Mouse (Mus musculus) bone marrow macrophage, adult 2 months (primary cell): ENCODE measurements around the gene Slc16a8. TPM values are rescaled to one million over a fixed set of nuclear protein-coding genes. Genes with fewer than 3 reads are reported as not detected.

ENCODE experiments used
- H3K27ac ChIP-seq: 2 replicates; pipeline ENCODE4 v1.5.1; 2012; ENCODE audit warnings: low read depth, low read length; ENCODE audit not compliant: insufficient read depth
- H3K4me1 ChIP-seq: 2 replicates; pipeline ENCODE4 v1.6.1; 2012; ENCODE audit warnings: low read length; ENCODE audit not compliant: control insufficient read depth, insufficient read depth
- H3K4me3 ChIP-seq: 2 replicates; pipeline ENCODE4 v1.5.1; 2012; ENCODE audit warnings: mild to moderate bottlenecking, low read length, moderate library complexity; ENCODE audit not compliant: insufficient read depth
- CTCF ChIP-seq: IDR thresholded peaks from 2 replicates; pipeline ENCODE4 v1.5.1; 2012; ENCODE audit warnings: low read depth, mild to moderate bottlenecking, low read length, moderate library complexity
- POLR2A ChIP-seq: IDR thresholded peaks from 2 replicates; pipeline ENCODE4 v1.6.1; 2012; ENCODE audit warnings: mild to moderate bottlenecking, low read depth, low read length, borderline replicate concordance
- polyA plus RNA-seq: library from polyadenylated mRNA; stranded (reverse); fragments of >200 nt; gene quantifications from 2 replicates; pipeline ENCODE4 v1.2.4, GENCODE M21; 2012; ENCODE audit not compliant: missing spikeins, insufficient read depth, insufficient read length

Slc16a8 gene
- polyA plus RNA-seq, result not detected in 2 replicates

DNA sequence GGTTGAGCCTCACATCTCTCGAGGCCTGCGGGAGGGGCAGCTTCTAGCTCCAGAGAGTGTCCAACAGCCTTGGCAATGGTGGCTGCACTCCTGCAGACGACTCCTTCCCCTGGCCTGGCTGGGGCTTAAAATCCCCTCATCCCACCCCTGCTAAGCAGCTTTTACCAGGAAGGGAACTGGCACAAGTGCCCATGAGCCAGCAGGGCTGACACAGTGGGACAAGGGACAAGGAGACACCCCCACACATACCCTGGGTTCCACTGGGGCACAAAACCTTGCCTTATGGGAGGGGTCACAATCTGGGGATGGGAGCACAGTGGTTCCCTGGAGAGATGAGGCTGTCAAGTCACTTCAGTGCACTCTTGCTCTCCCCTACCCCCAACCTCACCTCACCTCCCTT is at the start of gene Slc16a8:
Gene Slc16a8 (minus strand): TSS at position 101 of the 400 bp plus-strand sequence.
- no peak for TF ChIP-seq CTCF
- TF ChIP-seq POLR2A, result no peak
- H3K4me1 ChIP-seq, result no peaks in the 10 kb centered on the region
- H3K27ac ChIP-seq, result no peak within 1 kb of the TSS
- H3K4me3 ChIP-seq, result no peak within 1 kb of the TSS

DNA sequence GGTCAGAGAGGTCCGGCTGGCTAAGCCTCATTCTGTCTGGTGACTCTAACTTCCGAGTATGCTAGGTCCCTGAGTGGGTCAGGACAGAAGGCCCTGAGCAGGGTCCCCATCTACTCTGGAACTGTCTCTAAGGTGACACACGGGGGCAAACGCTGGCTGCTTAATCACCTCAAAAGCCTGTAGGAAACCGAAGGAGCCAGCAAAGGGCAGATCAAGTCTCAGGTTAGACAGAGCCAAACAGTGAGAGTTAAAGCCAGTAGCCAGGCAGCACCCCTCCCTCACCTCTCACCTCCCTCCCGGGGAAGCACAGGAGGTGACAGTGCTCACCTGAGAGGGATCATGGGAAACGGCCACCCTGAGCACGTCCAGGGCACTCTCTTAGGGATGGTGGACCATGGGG is 49.2 kb upstream of the Slc16a8 start:
- TF ChIP-seq CTCF, result no peak
- TF ChIP-seq POLR2A, result no peak
- Histone ChIP-seq H3K27ac (no peak overlapping the region), H3K4me1 (no peaks in the 10 kb centered on the region), H3K4me3 (no peak overlapping the region)

- no peak for TF ChIP-seq POLR2A
- TF ChIP-seq CTCF, result no peak
- no peaks in the 10 kb centered on the region for H3K4me1 ChIP-seq
- no peak overlapping the region for H3K4me3 ChIP-seq
- H3K27ac ChIP-seq, result no peak overlapping the region
Observed at GRCm38 (mm10) chr15:79299563-79300155, 45.1 kb upstream of the Slc16a8 start.

DNA sequence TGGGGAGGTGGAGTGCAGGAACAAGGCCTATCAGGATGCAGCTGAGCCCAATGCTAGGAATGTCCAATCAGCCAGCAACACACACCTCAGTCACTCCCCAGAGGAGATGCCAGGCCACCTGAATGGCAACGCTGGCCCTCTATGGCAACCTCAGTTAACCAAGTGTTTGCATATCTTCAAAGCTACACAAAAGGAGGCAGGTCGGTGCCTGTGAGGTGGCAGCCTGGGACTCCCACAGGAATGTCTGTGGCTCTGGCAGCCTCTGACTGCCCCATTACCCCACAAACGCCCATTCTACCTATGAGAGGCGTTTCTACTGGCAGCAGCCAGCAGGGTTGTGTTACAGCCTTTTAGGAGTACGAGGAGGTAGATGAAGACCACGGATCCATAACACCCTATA is 44.0 kb upstream of the Slc16a8 start:
- no peak overlapping the region for H3K27ac ChIP-seq
- H3K4me3 ChIP-seq, result no peak overlapping the region
- TF ChIP-seq POLR2A, result no peak
- TF ChIP-seq CTCF, result no peak
- H3K4me1 ChIP-seq, result no peaks in the 10 kb centered on the region

- H3K4me3 ChIP-seq, result no peak overlapping the region
- no peaks in the 10 kb centered on the region for H3K4me1 ChIP-seq
- H3K27ac ChIP-seq, result no peak overlapping the region
- TF ChIP-seq CTCF, result no peak
- no peak for TF ChIP-seq POLR2A
Observed at GRCm38 (mm10) chr15:79292779-79293178, 38.2 kb upstream of the Slc16a8 start.

DNA sequence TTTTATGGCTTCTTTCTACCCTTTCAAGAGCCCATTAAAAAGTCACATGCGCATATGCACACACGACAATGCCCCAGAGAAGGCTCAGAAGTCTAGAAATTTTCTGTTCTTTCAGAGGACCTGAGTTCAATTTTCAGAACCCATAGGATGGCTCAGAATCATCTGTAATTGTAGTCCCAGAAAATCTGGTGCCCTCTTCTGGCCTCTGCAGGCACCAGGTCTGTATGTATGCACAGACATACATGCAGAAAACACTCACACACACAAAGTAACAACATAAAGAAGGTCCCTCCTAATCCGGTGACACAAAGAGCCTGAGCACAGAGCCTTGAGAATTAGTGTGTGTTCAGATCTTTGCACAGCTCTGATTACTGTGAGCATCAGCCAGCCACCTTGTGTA is 35.8 kb upstream of the Slc16a8 start:
- no peaks in the 10 kb centered on the region for H3K4me1 ChIP-seq
- no peak overlapping the region for H3K4me3 ChIP-seq
- no peak overlapping the region for H3K27ac ChIP-seq
- TF ChIP-seq CTCF (no peak), POLR2A (no peak)

DNA sequence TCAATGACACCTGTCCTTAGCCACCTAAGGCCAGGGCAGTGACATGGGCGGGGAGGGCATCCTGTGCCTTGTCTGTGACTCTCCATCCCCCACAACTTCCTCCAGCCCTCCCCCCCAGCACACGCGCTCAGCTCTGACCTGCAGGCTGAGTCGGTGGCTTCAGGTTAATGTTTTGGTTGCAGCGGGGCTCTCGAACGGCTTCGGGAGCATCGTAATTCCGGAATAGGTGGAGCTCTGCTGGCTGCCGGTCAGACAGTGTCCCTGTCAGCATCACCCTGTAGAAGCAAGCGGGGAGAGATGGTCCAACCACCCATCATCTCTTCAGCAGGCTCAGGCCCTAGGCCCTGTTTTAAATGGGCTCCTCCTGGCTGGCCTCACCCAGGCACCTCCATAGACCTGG is 34.9 kb upstream of the Slc16a8 start:
- TF ChIP-seq POLR2A (no peak), CTCF (no peak)
- H3K4me1 ChIP-seq, result no peaks in the 10 kb centered on the region

DNA sequence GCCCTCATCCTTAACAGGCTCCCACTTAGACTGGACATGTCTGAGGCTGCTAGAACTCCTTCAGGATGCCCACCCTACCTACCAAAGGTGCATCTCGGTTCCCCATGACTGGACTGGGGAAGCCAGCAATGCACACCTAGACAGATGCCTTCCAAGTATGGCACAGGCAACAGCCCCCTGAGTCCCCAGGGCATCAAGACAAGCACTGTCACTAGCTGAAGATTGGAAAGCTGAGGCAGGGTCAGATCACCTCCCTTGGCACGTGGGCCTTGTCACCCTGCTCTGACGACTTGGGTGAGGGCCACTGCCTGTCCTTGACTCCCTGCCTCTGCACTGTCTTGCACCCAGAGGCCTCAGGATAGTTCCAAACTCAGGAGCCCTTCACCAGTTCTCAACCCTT is 33.8 kb upstream of the Slc16a8 start:
- Histone ChIP-seq H3K27ac (no peak overlapping the region), H3K4me3 (no peak overlapping the region), H3K4me1 (no peaks in the 10 kb centered on the region)
- TF ChIP-seq CTCF (no peak), POLR2A (no peak)

More for the DNA sequence above, 34.9 kb upstream of the Slc16a8 start:
- H3K4me3 ChIP-seq, result no peak overlapping the region
- no peak overlapping the region for H3K27ac ChIP-seq

- Histone ChIP-seq H3K4me3 (no peak overlapping the region), H3K4me1 (no peaks in the 10 kb centered on the region), H3K27ac (no peak overlapping the region)
- TF ChIP-seq POLR2A (no peak), CTCF (no peak)
Observed at GRCm38 (mm10) chr15:79287091-79287490, 32.5 kb upstream of the Slc16a8 start.

DNA sequence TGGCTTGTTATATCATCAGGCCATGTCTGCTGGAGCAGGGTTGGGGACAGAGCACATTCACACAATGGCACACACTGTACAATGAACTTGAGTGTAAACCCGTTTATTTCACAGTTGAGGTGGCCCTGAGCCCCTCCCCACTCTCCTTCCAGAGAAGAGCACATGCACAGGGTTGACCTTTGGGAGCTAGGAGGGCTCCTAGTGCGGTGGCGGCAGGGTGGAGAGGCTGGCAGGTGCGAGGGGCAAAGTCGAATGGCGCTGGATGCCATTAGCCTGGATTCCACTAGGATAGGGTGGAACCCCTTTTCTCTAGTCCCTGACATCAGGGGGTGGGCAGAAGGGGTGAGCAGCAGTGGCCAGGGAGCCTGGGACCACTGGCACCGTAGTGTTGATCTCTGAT is 31.6 kb upstream of the Slc16a8 start:
- Histone ChIP-seq H3K27ac (no peak overlapping the region), H3K4me1 (peaks cover 4% of the 10 kb centered on the region), H3K4me3 (no peak overlapping the region)
- TF ChIP-seq CTCF, result no peak
- no peak for TF ChIP-seq POLR2A
